Mouse (Mus musculus) thymus, postnatal 10 days (tissue): ENCODE measurements around the gene Gm9736.
"Not testable (repeated sequence)": the region's sequence is repeated elsewhere in the genome, so short reads cannot be mapped to it uniquely, and the experiment has no call there.

Experiments used
- DNase-seq, 2 experiments: peaks; one replicate each; pipeline ENCODE4 v3.0.0; 2021; ENCODE audit warnings: low spot score in 2 of 2

The Gm9736 gene

GRCm38 (mm10) chr10:77751254-77751653 is at the start of gene Gm9736:
TSS of gene Gm9736 (minus strand) at chr10:77751354.
- not testable (repeated sequence) for DNase-seq

- no peak for DNase-seq
Measured at GRCm38 (mm10) chr10:77798921-77799508, 47.9 kb upstream of the Gm9736 start, which contains the start of gene Gm19668. TSS of gene Gm19668 (minus strand) at chr10:77799133.

- DNase-seq, result not testable (repeated sequence)
Measured at GRCm38 (mm10) chr10:77798164-77798920, 47.2 kb upstream of the Gm9736 start.

- no peak for DNase-seq
Measured at GRCm38 (mm10) chr10:77797677-77798076, 46.5 kb upstream of the Gm9736 start.

GRCm38 (mm10) chr10:77794976-77795375 is 43.8 kb upstream of the Gm9736 start, which contains the start of gene Gm9639:
TSS of gene Gm9639 (minus strand) at chr10:77795076.
- no peak for DNase-seq

- DNase-seq, result no peak
Measured at GRCm38 (mm10) chr10:77788621-77789020, 37.5 kb upstream of the Gm9736 start.

GRCm38 (mm10) chr10:77787876-77788275 is 36.7 kb upstream of the Gm9736 start, which contains the start of gene Gm7137:
TSS of gene Gm7137 (minus strand) at chr10:77788200.
- DNase-seq, result not testable (repeated sequence)

GRCm38 (mm10) chr10:77783396-77783795 is 32.2 kb upstream of the Gm9736 start:
- not testable (repeated sequence) for DNase-seq

GRCm38 (mm10) chr10:77782442-77782841 is 31.3 kb upstream of the Gm9736 start, which contains the start of gene Gm3250:
TSS of gene Gm3250 (minus strand) at chr10:77782542.
- not testable (repeated sequence) for DNase-seq

GRCm38 (mm10) chr10:77776844-77777243 is 25.7 kb upstream of the Gm9736 start, which contains the start of gene Gm7138:
TSS of gene Gm7138 (minus strand) at chr10:77776944.
- not testable (repeated sequence) for DNase-seq

GRCm38 (mm10) chr10:77772142-77772541 is 21.0 kb upstream of the Gm9736 start:
- DNase-seq, result not testable (repeated sequence)

- DNase-seq, result not testable (repeated sequence)
Measured at GRCm38 (mm10) chr10:77771225-77771624, 20.1 kb upstream of the Gm9736 start, which contains the start of gene Gm3238. TSS of gene Gm3238 (minus strand) at chr10:77771325.

- no peak for DNase-seq
Measured at GRCm38 (mm10) chr10:77769727-77770126, 18.6 kb upstream of the Gm9736 start.

- DNase-seq, result not testable (repeated sequence)
Measured at GRCm38 (mm10) chr10:77759582-77759981, 8.4 kb upstream of the Gm9736 start, which contains the start of gene Gm3233. TSS of gene Gm3233 (minus strand) at chr10:77759682.

- no peak for DNase-seq
Measured at GRCm38 (mm10) chr10:77753448-77753847, 2.3 kb upstream of the Gm9736 start.

- not testable (repeated sequence) for DNase-seq
Measured at GRCm38 (mm10) chr10:77752312-77752711, 1.2 kb upstream of the Gm9736 start.

- DNase-seq, result not testable (repeated sequence)
Measured at GRCm38 (mm10) chr10:77750686-77751085, 468 bp downstream of the Gm9736 start.

GRCm38 (mm10) chr10:77741924-77742688 is 9.0 kb downstream of the Gm9736 start, which contains the start of gene Gm18596:
TSS of gene Gm18596 (minus strand) at chr10:77742638.
- DNase-seq, result not testable (repeated sequence)

GRCm38 (mm10) chr10:77738929-77739328 is 12.2 kb downstream of the Gm9736 start:
- no peak for DNase-seq

- DNase-seq, result no peak
Measured at GRCm38 (mm10) chr10:77735928-77736327, 15.2 kb downstream of the Gm9736 start.

- DNase-seq, result peak in 1 of 2 experiments; percentile 20
Measured at GRCm38 (mm10) chr10:77729241-77729640, 21.9 kb downstream of the Gm9736 start.

GRCm38 (mm10) chr10:77728280-77728679 is 22.9 kb downstream of the Gm9736 start:
- DNase-seq, result no peak
